Mouse (Mus musculus) thymus, postnatal 25 days (tissue): ENCODE measurements around the gene Ap3b1.

Experiments
- DNase-seq: peaks from one replicate; pipeline ENCODE4 v3.0.0; 2022

The Ap3b1 gene

GRCm38 (mm10) chr13:94542061-94542460 lies 183.3 kb downstream of the Ap3b1 start:
- no peak for DNase-seq

- no peak for DNase-seq
Observed at GRCm38 (mm10) chr13:94544211-94544610, 185.5 kb downstream of the Ap3b1 start.

- DNase-seq, result no peak
Observed at GRCm38 (mm10) chr13:94545739-94546138, 187.0 kb downstream of the Ap3b1 start.

GRCm38 (mm10) chr13:94546246-94546645 lies 187.5 kb downstream of the Ap3b1 start:
- no peak for DNase-seq

GRCm38 (mm10) chr13:94549580-94549979 lies 190.8 kb downstream of the Ap3b1 start:
- no peak for DNase-seq

- no peak for DNase-seq
Observed at GRCm38 (mm10) chr13:94550037-94550436, 191.3 kb downstream of the Ap3b1 start.

- peak; percentile 54 for DNase-seq
Observed at GRCm38 (mm10) chr13:94560011-94560410, 201.3 kb downstream of the Ap3b1 start.

GRCm38 (mm10) chr13:94560878-94561277 lies 202.1 kb downstream of the Ap3b1 start:
- no peak for DNase-seq

- no peak for DNase-seq
Observed at GRCm38 (mm10) chr13:94562652-94563339, 204.0 kb downstream of the Ap3b1 start.

GRCm38 (mm10) chr13:94563836-94564235 lies 205.1 kb downstream of the Ap3b1 start:
- DNase-seq, result no peak

- no peak for DNase-seq
Observed at GRCm38 (mm10) chr13:94564351-94564994, 205.7 kb downstream of the Ap3b1 start.

GRCm38 (mm10) chr13:94565176-94565575 lies 206.4 kb downstream of the Ap3b1 start:
- DNase-seq, result no peak

- DNase-seq, result no peak
Observed at GRCm38 (mm10) chr13:94565616-94566015, 206.9 kb downstream of the Ap3b1 start.

GRCm38 (mm10) chr13:94567739-94568138 lies 209.0 kb downstream of the Ap3b1 start:
- DNase-seq, result no peak

GRCm38 (mm10) chr13:94571001-94571400 lies 212.2 kb downstream of the Ap3b1 start:
- DNase-seq, result no peak

- no peak for DNase-seq
Observed at GRCm38 (mm10) chr13:94573356-94573755, 214.6 kb downstream of the Ap3b1 start.

GRCm38 (mm10) chr13:94573833-94574232 lies 215.1 kb downstream of the Ap3b1 start:
- no peak for DNase-seq

GRCm38 (mm10) chr13:94575607-94576398 lies 217.0 kb downstream of the Ap3b1 start:
- DNase-seq, result no peak

GRCm38 (mm10) chr13:94576399-94577176 lies 217.8 kb downstream of the Ap3b1 start:
- DNase-seq, result no peak

GRCm38 (mm10) chr13:94577177-94577540 lies 218.4 kb downstream of the Ap3b1 start:
- no peak for DNase-seq

GRCm38 (mm10) chr13:94595289-94595688 lies 236.5 kb downstream of the Ap3b1 start:
- DNase-seq, result no peak

- DNase-seq, result no peak
Observed at GRCm38 (mm10) chr13:94595701-94596361, 237.1 kb downstream of the Ap3b1 start.
